Mouse (Mus musculus) c-Kit-positive CD71-negative TER-119-negative erythroid progenitor cells, embryonic 14.5 days (primary cell): ENCODE measurements around the gene Nr5a2.
"Not testable (repeated sequence)": the region's sequence is repeated elsewhere in the genome, so short reads cannot be mapped to it uniquely, and the experiment has no call there.

Experiments
- DNase-seq: peaks from one replicate; pipeline ENCODE4 v3.0.0-alpha.2; 2013; ENCODE audit warnings: low read depth

Nr5a2 gene

DNA sequence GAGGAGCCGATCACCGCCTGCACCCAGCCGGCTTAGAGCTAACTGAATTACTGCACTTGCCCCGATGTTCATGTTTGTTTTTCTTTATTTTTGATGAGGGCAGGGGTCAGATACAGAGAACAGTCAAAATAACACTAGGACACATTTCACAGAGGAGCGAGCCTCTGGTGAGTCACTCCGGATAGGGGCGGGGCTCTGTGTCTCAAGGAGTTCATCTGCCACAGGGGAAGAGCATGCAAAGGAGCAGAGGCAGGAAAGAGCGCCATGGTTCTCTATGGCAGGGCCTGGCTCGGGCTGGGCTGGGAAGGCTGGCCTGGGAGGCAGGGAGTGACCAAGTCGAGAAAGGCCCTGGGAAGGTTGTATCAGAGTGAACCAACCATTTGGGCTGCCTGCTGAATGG is 121.0 kb downstream of the Nr5a2 start:
- no peak for DNase-seq

DNA sequence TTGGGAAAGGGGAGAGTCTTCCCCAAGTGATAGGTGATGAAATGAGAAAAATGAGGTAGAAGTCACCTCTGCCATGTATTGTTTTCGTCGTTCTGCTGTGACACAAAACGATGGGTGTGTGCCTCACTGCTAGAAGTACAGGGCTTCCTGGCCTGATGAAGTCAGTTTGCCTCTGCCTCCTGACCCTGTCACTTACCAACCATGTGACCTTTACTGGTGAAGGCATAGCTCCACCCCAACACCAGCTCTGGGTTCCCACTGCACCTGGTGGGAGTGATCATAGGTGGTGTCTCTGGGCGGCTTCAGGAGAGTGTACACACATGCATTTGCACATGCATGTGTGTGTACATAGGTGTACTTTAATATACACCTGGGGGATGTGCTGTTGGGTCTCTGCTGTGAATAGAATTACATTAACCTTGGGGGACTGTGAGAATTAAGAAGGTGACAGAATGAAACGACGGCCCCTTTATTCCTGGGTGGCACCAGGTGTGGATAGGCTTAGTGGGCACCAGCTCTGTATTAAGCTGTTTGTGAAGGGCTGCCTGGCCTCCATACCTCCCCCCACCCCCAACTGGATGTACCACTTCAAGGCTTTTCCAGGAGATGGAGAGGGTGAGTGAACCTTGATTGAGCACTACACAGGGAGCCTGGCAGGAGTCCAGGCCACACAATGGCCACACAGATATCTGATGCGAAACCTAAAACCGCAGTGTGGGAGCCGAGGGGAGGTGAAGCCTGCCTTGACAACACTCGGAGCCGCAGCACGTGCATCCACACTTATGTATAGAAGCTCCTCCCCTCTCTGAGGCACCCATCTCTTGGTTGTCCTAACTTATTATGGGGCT is 127.7 kb downstream of the Nr5a2 start:
- no peak for DNase-seq

DNA sequence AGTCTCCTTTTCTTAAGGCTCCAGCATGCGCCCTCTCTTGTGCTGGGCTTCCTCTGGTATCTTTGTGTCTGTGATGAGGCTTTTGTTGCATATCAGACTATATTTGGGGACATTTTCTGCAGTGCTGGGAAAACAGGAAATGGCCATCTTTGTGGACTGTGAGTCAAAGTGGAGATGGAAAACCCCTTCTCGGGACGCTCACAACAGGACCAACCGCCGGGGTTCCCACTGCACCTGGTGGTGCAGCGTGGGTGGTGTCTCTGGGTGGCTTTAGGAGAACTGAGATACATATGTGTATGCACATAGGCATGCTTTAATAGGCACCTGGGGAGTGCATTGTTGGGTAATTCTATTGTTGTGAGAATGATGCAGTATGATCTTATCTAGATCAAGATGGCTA is 129.3 kb downstream of the Nr5a2 start:
- DNase-seq: no peak

DNA sequence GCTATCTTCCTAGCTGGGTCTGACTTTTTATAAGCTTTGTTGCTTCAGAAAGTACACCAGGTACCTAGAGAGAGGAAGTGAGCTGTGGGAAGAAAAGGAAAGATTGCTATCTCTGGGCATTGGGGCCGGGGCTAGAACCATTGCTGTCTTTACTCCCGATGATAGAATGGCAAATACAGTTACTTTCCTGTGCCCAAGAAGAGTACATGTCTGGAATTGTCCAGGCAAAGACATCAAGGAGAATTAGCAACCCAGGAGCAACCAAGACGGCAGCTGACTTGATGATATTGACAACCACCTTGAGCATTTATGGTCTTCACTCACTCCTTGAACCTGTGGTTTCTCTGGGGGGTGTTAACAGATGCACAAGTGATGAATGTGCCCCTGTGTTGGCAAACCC is 130.3 kb downstream of the Nr5a2 start:
- DNase-seq: no peak

DNA sequence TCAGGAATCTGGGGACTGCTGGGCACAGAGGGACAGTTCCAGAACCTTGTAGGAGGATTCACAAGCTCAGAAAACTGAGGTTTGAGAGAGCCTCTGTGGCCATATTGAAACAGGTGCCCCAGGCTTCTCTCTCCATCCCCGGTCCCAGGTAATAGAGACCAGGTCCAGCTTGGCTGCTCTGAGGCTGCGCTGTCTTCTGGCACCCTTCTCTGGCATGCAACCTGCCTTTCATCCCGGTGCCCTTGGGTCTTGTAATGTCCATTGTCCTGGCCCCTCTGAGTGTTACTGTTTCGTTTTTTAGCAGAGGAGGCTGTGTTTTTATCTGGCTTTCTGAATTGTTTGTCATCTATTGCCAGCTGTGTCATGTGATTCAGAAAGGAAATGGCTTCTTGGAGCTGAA is 136.4 kb downstream of the Nr5a2 start:
- DNase-seq: no peak

DNA sequence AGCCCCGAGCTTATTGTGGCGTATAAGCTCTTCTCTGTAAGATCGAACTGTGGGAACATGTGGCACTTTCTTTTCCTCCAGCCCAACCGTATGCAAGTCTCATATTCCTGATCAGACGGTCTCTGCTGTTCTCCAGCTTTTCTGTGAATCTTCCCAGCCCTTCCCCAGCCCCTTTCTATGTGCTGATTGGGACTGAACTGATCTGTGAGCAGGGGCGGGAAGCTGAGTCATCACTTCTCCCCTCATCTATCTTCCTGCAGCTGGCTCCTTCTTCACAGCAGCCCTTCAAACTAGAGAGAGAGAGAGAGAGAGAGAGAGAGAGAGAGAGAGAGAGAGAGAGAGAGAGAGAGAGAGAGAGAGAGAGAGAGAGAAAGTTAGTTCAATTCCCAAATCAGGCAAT is 159.6 kb downstream of the Nr5a2 start:
- DNase-seq: no peak

DNA sequence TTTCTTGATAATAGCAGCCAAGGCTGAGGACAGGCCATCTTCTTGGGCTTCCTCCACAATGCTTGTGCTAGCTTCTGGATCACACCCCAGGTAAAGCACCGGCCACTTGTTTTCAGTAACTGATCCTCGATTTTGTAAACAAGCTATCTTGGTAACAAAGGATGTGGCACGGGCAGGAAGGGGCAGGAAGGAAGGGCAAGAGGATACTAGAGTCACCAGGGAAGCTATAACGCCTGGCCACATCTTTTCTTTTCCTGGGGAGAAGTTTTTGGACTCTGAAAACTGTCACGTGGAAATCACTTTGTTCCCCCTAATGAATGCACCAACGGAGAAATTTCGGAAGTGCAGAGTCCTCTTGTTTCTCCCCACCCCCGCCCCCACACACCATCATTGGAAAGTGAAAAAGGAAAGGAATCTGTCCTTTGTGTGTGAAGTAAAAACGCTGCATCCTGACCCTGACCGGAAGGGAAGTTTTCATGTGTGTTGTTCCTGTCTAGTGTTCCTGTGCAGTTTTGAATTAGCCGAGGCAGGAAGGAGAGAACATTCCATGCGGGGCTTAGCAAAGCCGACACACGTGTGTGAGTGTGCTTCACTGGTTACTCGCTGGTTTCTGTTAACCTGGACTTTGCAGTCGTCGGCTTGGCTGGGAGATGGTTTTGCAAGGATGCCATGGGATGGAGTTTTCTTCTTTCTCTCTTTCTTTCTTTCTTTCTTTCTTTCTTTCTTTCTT is 163.7 kb downstream of the Nr5a2 start:
- no peak for DNase-seq

DNA sequence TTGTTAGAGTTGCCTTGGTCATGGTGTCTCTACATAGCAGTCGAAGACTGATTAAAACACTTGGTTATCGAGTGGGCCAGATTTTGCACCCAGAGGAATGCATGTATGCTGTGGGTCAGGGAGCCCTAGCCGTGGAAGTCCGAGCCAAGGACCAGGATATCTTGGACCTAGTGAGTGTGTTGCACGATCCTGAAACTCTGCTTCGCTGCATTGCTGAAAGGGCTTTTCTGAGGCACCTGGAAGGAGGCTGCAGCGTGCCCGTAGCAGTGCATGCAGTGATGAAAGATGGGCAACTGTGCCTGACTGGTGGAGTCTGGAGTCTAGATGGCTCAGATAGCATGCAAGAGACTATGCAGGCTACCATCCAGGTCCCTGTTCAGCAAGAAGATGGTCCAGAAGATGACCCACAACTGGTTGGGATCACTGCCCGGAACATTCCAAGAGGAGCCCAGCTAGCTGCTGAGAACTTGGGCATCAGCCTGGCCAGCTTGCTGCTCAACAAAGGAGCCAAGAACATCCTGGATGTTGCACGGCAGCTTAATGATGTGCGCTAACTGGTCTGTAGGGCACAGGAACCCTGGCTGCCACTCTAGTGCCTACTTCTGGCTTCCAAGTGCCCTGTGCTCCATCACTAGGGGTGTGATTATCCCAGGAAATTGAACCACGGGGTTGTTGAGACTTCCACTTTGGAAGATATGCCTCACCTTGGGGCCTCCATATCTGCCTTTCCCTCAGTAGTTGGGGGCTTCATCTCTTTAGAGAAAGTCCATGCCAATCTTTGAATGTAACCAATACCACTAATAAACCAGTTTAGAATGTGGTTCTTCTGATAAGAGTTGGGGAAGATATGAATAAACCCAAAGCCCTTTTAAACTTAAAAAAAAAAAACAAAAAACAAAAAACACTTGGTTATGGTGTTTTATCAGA is 167.0 kb downstream of the Nr5a2 start:
- not testable (repeated sequence) for DNase-seq
